8 mouse cellular contexts compared by ENCODE assay signal in the genomic region with DNA sequence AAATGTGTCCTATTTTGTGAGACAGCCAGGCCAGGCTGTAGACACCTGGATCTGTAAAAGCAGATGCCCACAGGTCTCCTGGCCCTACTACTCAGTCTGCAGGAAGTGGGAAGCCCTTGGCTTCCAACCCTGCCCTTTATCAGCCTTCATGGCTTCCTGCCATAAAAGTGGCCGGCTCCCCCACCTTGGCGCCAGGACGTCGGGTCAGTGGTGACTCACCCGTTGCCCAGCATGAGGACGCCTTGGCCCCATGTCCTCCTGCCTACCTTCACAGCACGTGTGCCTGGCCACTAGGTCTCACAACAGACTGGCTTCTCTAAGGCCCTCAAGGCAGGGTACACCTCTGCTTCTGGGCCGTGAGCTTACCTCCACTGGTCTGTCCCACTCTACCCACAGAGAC. TPM values are rescaled to one million over a fixed set of nuclear protein-coding genes. Genes with fewer than 3 reads are reported as not detected.
A peak's percentile ranks its signal among the peaks of the same experiment; 100 is the strongest.
DNase-seq lines count a peak whose midpoint lies in the region; ATAC-seq and TF ChIP-seq lines count a peak whose summit lies in the region.

No protein-coding gene starts in this region.

- H3K9me3 ChIP-seq in heart, postnatal 0 days (replicated peaks; ENCODE audit: control insufficient read depth, low read length), result no peaks in the 10 kb centered on the region

- ATAC-seq in heart, postnatal 0 days (ENCODE audit: insufficient read depth, low read depth), result peak; percentile 60

- H3K4me3 ChIP-seq in heart, postnatal 0 days (ENCODE audit: low read depth, low read length), result no peak overlapping the region

- H3K27ac ChIP-seq in heart, postnatal 0 days (ENCODE audit: low read depth), result peak overlapping the region; percentile 64; the same call in 1 of the 2 replicates

- peak; percentile 42 for DNase-seq in gastrocnemius, adult 18-20 months (ENCODE audit: low spot score)
- DNase-seq in gastrocnemius, postnatal 36 days, result no peak
- peak; percentile 86 for DNase-seq in adrenal gland, postnatal 10 days
- peak; percentile 48 for DNase-seq in heart, postnatal 0 days (ENCODE audit: low spot score)
- DNase-seq in lung, adult 18-20 months, result peak; percentile 82 to 87
- no peak for DNase-seq in Muller cell, postnatal 12 days (ENCODE audit: inconsistent ontology term)
- DNase-seq in left cerebral cortex, postnatal 25 days (ENCODE audit: low spot score in 2 of 2), result no peak
- no peak for DNase-seq in thymus, postnatal 25 days

- 0 out of 2 replicates have a peak overlapping the region, but pooled peaks have one; percentile 5 for H3K4me2 ChIP-seq in heart, postnatal 0 days (ENCODE audit: low read depth, low read length)

- TF ChIP-seq CTCF in heart, postnatal 0 days (IDR thresholded peaks at IDR 0.05; ENCODE audit: low read depth), result no peak

- 15% methylated on average over 8 of the region's 8 CpGs for WGBS in heart, postnatal 0 days

- H3K36me3 ChIP-seq in heart, postnatal 0 days (replicated peaks; ENCODE audit: control insufficient read depth, insufficient read depth, low read length), result no peaks in the 10 kb centered on the region

- H3K9ac ChIP-seq in heart, postnatal 0 days (replicated peaks; ENCODE audit: low read depth, low read length), result no peak overlapping the region

- TF ChIP-seq EP300 in heart, postnatal 0 days (IDR thresholded peaks at IDR 0.05; ENCODE audit: low read depth), result no peak

- intact Hi-C loops in gastrocnemius, postnatal 36 days (cut with DNase I), result no loop called here
- intact Hi-C loops in left cerebral cortex, postnatal 25 days (cut with DNase I), result no loop called here

- H3K27me3 ChIP-seq in heart, postnatal 0 days (ENCODE audit: control insufficient read depth, insufficient read depth, low read length), result no peaks in the 10 kb centered on the region; the same call in 1 of the 2 replicates

- peaks cover 28% of the 10 kb centered on the region for H3K4me1 ChIP-seq in heart, postnatal 0 days (ENCODE audit: control insufficient read depth, insufficient read depth)

RNA-seq across cellular contexts. Expression of a gene that starts 10.5 kb away (rescaled TPM):
- 1 to 10 TPM; 6.5 to 7.6 TPM for total RNA-seq in gastrocnemius, adult 18-20 months (2021)
- 1 to 10 TPM; 7.5 to 8.2 TPM for total RNA-seq in gastrocnemius, postnatal 36 days (2021)
- 10 to 100 TPM; 46.9 to 50.2 TPM for total RNA-seq in adrenal gland, postnatal 10 days (2021)
- total RNA-seq in heart, postnatal 0 days (2014; rRNA removed; ENCODE audit: low replicate concordance), result 13.5 and 33.9 TPM in 2 replicates
- 28.2 and 33.2 TPM in 2 replicates for polyA plus RNA-seq in heart, postnatal 0 days (2015; fragmentation: Nextera tagmentation; extraction: Ambion mirVana)
- 10 to 100 TPM; 10.8 to 11.5 TPM for total RNA-seq in left cerebral cortex, postnatal 25 days (2021)

RNA-seq across cellular contexts. Expression of a gene that starts 22.9 kb away (rescaled TPM):
- total RNA-seq in gastrocnemius, adult 18-20 months (2021), result 10 to 100 TPM; 22.1 to 24.0 TPM
- 10 to 100 TPM; 18.0 to 19.6 TPM for total RNA-seq in gastrocnemius, postnatal 36 days (2021)
- 10 to 100 TPM; 13.2 to 23.1 TPM for total RNA-seq in adrenal gland, postnatal 10 days (2021)
- 22.7 and 58.5 TPM in 2 replicates for total RNA-seq in heart, postnatal 0 days (2014; rRNA removed; ENCODE audit: low replicate concordance)
- polyA plus RNA-seq in heart, postnatal 0 days (2015; fragmentation: Nextera tagmentation; extraction: Ambion mirVana), result 1.8 and 3.3 TPM in 2 replicates
- 10 to 100 TPM; 50.1 to 55.1 TPM for total RNA-seq in left cerebral cortex, postnatal 25 days (2021)

RNA-seq across cellular contexts. Expression of a gene that starts 23.8 kb away (rescaled TPM):
- total RNA-seq in gastrocnemius, adult 18-20 months (2021), result 10 to 100 TPM; 19.6 to 20.4 TPM
- 10 to 100 TPM; 12.7 to 13.5 TPM for total RNA-seq in gastrocnemius, postnatal 36 days (2021)
- 10 to 100 TPM; 16.9 to 28.1 TPM for total RNA-seq in adrenal gland, postnatal 10 days (2021)
- total RNA-seq in heart, postnatal 0 days (2014; rRNA removed; ENCODE audit: low replicate concordance), result 62.7 and 70.2 TPM in 2 replicates
- 20.4 and 21.6 TPM in 2 replicates for polyA plus RNA-seq in heart, postnatal 0 days (2015; fragmentation: Nextera tagmentation; extraction: Ambion mirVana)
- 10 to 100 TPM; 55.9 to 60.9 TPM for total RNA-seq in left cerebral cortex, postnatal 25 days (2021)

RNA-seq across cellular contexts. Expression of a gene that starts 48.1 kb away (rescaled TPM):
- total RNA-seq in gastrocnemius, adult 18-20 months (2021), result 10 to 100 TPM; 17.8 to 18.5 TPM
- 10 to 100 TPM; 16.8 to 20.9 TPM for total RNA-seq in gastrocnemius, postnatal 36 days (2021)
- 10 to 100 TPM; 40.1 to 55.3 TPM for total RNA-seq in adrenal gland, postnatal 10 days (2021)
- 26.0 and 51.9 TPM in 2 replicates for total RNA-seq in heart, postnatal 0 days (2014; rRNA removed; ENCODE audit: low replicate concordance)
- 24.5 TPM in 2 replicates for polyA plus RNA-seq in heart, postnatal 0 days (2015; fragmentation: Nextera tagmentation; extraction: Ambion mirVana)
- total RNA-seq in left cerebral cortex, postnatal 25 days (2021), result 10 to 100 TPM; 45.0 to 50.4 TPM

Comparison
In these comparisons a context has a peak if more than half of its experiments do, and no peak if none do; other contexts are left out.
1. DNase-seq: peak in gastrocnemius, adult 18-20 months (single experiment), adrenal gland, postnatal 10 days (single experiment), heart, postnatal 0 days (single experiment) and lung, adult 18-20 months (2 of 2); none in gastrocnemius, postnatal 36 days (0 of 2), Muller cell, postnatal 12 days (single experiment), left cerebral cortex, postnatal 25 days (0 of 2) and thymus, postnatal 25 days (single experiment).